Mouse (Mus musculus) retina, postnatal 1 day (tissue): Measurements from ENCODE around the gene Rngtt.

Experiments
- DNase-seq: peaks from one replicate; pipeline ENCODE4 v3.0.0-alpha.2; 2012

Rngtt gene

DNA sequence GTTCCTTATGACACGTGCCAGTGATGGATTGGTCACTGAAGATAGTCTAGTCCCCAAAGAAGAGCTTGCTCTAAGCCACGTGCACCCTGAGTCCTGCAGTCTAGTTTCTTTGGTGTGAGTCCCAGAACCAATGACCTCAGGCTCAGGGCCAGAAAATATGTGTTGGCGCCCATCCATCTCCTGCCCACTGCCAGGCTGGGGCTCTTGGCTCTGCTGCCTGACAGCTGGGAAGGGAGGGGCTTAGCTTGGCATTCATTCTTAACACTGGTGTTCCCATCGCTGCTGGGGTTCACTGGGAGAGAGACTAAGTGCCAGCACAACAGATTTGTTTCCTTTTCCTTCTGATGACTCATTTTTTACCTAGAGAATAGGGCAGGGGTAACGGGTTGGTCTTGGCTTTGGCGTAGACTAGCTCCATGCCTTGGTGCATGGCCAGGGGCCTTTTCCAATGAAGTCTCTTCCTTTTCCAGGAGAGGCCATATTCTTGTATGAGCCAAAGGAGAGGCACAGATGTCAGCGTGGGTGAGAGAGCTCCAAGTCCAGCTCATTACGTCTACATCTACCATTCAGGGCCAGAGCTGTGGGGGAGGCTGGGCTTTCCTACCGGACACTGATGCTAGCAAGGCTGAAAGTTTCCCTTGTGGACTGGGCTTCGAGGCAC, 214.5 kb downstream of the Rngtt start:
- no peak for DNase-seq

DNA sequence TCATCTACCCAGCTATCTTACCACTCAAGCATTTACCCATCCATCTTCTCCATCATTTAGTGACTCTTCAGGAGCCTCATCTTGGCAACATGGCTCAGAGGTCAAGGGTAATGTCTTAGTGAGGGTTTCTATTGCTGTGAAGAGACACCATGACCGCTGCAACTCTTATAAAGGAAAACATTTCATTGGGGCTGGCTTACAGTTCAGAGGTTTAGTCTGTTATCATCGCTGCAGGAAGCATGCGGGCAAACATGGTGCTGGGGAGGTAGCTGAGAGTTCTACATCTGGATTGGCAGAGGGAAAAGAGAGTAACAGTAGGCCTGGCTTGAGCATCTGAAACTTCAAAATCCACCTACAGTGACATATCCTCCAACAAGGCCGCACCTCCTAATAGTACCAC, 215.2 kb downstream of the Rngtt start:
- DNase-seq: no peak

DNA sequence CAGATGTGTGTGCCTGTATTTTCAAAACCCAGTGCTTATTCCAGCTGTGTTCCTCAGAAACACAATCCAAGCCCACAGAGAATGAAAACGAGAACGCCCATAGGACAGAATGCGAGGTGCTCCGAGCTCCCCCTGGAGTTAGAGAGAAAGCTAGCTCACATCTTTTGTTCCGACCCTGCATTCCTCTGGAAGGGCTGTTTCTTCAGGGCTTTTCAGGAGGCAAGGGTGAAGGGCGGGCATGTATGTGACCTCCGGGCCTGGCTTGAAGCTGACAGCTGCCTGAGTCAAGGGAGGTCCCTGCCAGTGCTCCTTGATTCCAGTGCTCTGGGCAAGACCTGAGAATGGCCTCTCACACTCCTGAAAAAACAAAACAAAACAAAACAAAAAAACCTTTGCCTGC, 216.0 kb downstream of the Rngtt start:
- DNase-seq: no peak

DNA sequence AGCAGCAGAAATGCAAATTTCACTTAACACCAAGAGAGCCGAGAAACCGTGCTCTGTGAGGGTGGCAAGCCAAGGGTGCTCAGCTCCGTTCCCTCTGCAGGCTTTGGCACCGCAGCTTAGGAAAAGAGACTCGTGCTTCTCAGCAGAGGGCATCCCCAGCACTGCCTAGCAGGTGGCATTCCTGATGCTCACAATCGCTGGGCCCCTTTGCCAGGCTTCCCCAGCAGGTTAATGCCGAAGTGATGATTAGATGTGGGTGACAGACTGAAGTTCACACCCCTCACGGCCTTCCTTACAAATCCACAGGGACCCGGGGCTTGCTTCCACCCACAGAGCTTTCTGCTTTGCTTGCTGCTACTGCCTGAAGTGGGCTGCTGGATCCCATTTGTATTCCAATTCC, 216.6 kb downstream of the Rngtt start:
- no peak for DNase-seq

DNA sequence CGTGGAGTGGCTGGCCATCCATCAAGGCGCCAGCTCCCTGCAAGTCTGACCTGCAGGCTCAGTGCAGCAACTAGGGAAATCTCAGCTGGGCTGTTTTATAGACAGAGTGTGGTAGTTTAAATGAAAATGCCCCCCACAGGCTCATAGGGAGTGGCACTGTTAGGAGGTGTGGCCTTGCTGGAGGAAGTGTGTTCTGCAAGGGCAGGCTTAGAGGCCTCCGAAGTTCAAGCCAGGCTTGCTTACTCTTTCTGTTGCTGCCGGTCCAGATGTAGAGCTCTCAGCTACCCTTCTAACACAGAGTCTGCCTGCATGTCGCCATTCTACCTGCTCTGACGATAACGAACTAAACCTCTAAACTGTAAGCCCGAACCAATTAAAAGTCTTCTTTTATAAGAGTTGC, 222.5 kb downstream of the Rngtt start:
- no peak for DNase-seq

DNA sequence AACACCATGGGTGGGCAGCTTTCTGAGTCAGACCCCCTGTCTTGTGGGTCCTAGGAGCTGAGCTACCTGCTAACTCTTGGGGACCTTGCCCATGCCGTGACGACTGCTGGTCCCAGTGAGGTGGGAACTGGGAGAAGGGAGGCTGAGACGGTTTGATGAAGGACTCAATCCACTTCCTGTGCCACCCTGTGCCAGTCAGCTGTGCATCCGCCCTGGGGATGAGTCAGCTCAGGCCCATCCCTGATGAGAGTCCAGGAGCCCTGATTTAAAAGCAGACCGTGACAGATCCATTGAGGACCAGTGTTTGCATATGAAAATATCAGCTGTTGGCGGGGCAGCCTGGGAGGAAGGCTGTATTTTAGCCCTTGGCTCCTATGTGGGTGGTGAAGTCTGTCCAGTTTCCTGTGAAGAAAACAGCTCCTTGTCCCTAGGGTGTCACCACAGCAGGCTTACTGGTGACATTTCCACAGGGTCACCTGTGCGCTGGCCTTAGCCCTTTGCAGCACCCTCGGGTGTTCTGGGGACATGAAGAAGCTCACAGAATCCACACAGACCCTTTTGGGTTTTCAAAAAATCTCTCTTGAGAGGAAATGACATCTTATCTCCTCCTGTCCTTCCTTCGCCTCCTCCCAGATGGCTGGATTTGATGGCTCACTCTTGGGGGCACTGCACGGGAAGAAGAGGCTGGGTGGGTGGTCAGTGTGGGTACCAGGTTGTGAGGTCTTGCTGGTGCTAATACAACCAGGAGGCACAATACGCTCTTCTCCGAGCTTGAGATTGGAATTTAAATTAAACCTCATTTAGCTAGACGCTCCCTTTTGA, 234.9 kb downstream of the Rngtt start:
- no peak for DNase-seq

DNA sequence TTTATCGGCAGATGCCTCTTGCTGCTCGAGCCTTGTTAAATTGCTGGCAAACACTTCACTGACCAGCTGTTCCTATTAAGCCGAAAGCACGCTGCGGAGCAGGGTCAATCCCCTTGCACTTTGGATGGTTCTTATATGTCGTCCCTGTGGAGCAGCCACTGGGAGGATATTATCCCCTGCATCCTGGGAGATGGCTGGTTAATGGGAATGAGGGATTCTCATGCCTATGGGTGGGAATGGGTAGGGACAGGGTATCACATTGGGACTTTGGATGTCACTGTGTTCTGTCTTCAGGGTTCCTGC, 235.4 kb downstream of the Rngtt start:
- DNase-seq: peak; percentile 81

DNA sequence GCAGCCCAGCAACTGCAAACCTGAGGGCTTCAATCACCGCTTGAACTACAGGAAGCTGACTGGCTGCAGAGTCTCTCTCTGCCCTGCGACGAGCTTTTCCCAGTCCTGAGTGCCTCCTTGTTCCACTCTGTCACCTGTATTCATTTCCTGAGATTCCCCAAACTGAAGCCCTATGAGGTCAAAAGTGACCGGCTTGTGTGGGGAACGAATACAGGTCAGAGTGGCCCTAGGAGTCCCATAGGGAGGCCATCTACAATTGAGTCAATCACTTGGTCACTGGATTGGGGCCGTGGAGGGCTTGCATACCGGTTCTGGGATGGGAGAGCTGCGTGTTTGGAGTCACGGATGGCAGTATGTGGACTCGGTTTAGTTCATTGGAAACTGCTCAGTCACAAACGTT, 236.2 kb downstream of the Rngtt start:
- DNase-seq: no peak

DNA sequence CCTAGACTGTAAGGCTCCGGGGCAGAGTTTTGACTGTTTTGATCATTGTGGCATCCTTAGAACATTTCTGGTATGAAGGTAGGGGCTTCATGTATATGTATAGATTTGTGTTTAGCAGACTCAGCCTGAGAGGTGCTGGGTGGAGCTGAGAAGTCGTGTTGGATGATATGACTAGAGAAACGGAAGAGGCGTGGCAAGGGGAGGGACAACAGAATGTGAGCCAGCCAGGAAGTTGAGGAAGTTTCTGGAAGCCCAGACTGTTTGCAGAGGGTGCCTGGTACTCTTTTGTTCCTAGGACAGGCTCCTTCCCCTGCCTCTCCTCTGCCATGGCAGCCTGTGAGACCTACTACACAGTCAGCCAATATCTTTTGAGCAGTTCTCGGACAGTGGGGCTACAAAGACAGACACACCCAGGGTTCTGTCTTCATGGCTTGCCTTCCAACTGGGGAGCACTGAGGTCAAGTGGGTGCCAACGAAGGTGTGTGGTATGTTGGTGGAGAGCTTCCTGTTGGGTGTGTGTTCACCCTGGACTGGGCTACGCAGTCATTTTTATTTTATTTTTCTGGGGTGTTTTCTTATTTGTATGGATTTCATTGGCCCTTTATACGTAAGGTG, 237.3 kb downstream of the Rngtt start:
- DNase-seq: no peak

DNA sequence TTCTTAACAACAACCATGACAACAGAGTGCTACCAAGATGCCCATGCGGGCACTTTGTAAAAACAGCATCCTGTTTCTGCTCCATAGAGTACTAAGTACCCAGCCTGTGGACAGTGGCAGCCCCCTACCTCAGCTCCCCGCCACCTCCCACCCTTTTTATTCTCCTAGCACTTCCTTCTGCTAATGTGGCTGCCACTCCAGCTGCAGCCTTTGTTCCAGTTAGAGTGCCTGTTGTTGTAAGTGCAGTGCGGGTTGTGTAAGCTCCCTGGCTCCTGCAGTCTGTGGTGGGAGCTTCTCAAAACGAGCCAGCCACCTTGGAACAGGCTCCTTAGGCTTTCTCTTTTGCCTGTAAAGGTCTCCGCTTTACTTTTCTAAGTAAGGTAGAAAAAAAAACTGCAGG, 239.5 kb downstream of the Rngtt start:
- peak; percentile 54 for DNase-seq
